Mouse (Mus musculus) ES-E14 (cell line): ENCODE data around the gene Tmem190. TPM values are rescaled to one million over a fixed set of nuclear protein-coding genes. Genes with fewer than 3 reads are reported as not detected.

Experiments used
- DNase-seq: peaks from one replicate; pipeline ENCODE4 v3.0.0-alpha.2; 2013; ENCODE audit warnings: low read depth, low spot score
- H3K27ac ChIP-seq: 2 replicates; pipeline ENCODE4 v1.5.1; 2012; ENCODE audit warnings: low read depth, mild to moderate bottlenecking, low read length, moderate library complexity, mixed read lengths; ENCODE audit not compliant: poor library complexity, insufficient read depth, severe bottlenecking
- H3K36me3 ChIP-seq: 2 replicates; pipeline ENCODE4 v1.6.1; 2012; ENCODE audit warnings: mild to moderate bottlenecking, low read length, moderate library complexity, mixed read lengths; ENCODE audit not compliant: control insufficient read depth, poor library complexity, insufficient read depth, severe bottlenecking
- H3K4me1 ChIP-seq, 2 experiments: fragments of 150-350 bp in 1 of 2; sonication (generic) in 1 of 2; 2 replicates each; pipeline ENCODE4 v1.6.1; 2012; ENCODE audit warnings: low read length in 2 of 2, mild to moderate bottlenecking in 1 of 2, mixed read lengths in 1 of 2; ENCODE audit not compliant: control insufficient read depth in 2 of 2, insufficient read depth in 2 of 2, poor library complexity in 1 of 2
- H3K4me3 ChIP-seq, 2 experiments: fragments of 150-350 bp in 1 of 2; sonication (generic) in 1 of 2; 2 replicates each; pipeline ENCODE4 v1.5.1; 2012; ENCODE audit warnings: low read length in 2 of 2, low read depth in 1 of 2, mild to moderate bottlenecking in 1 of 2, mixed read lengths in 1 of 2; ENCODE audit not compliant: insufficient read depth in 1 of 2, poor library complexity in 1 of 2, severe bottlenecking in 1 of 2
- H3K9ac ChIP-seq: 2 replicates; pipeline ENCODE4 v1.6.1; 2012; ENCODE audit warnings: low read depth, mild to moderate bottlenecking, low read length, mixed read lengths; ENCODE audit not compliant: poor library complexity, insufficient read depth, severe bottlenecking
- H3K9me3 ChIP-seq: fragments of 150-350 bp; sonication (generic); 2 replicates; pipeline ENCODE4 v1.6.1; 2012; ENCODE audit warnings: low read depth, mild to moderate bottlenecking, low read length; ENCODE audit not compliant: control insufficient read depth, insufficient read depth
- CHD2 ChIP-seq: IDR thresholded peaks from 2 replicates; pipeline ENCODE4 v1.6.1; 2014; ENCODE audit warnings: mild to moderate bottlenecking, low read depth, low read length, inconsistent platforms
- HCFC1 ChIP-seq: IDR thresholded peaks from 2 replicates; pipeline ENCODE4 v1.6.1; 2012; ENCODE audit warnings: low read length, inconsistent platforms, borderline replicate concordance; ENCODE audit not compliant: insufficient read depth
- MAFK ChIP-seq: IDR thresholded peaks from 2 replicates; pipeline ENCODE4 v1.6.1; 2014; ENCODE audit warnings: mild to moderate bottlenecking, low read depth, low read length, inconsistent platforms; ENCODE audit not compliant: insufficient read depth
- ZC3H11A ChIP-seq: IDR thresholded peaks from 2 replicates; pipeline ENCODE4 v1.6.1; 2012; ENCODE audit warnings: low read depth, mild to moderate bottlenecking, inconsistent platforms, low read length, borderline replicate concordance
- ZNF384 ChIP-seq: IDR thresholded peaks from 2 replicates; pipeline ENCODE4 v1.6.1; 2012; ENCODE audit warnings: low read depth, low read length, inconsistent platforms
- in situ Hi-C, 2 experiments: fragments of 600-800 bp; cut with MboI; formaldehyde crosslinking; loops; one replicate each; pipeline ENCODE4 v1.15.1; 2025; ENCODE audit warnings: low sequenced_read_pairs in 2 of 2, inconsistent platforms in 1 of 2; ENCODE audit not compliant: unreplicated experiment in 2 of 2
- total RNA-seq: library from RNA; depleted of rRNA; stranded (reverse); fragments of 300-350 nt; gene quantifications from 2 replicates; pipeline ENCODE4 v1.2.3, GENCODE M21; 2012; rRNA removed

Gene Tmem190
- not detected in 2 replicates for total RNA-seq

- no peaks in the 10 kb centered on the region for H3K9me3 ChIP-seq
- H3K9ac ChIP-seq: no peak within 1 kb of the TSS
- peaks cover 2 to 6% of the 10 kb centered on the region in 2 experiments; a peak in 2 of 4 replicates for H3K4me1 ChIP-seq
- H3K27ac ChIP-seq: no peak within 1 kb of the TSS
- in situ Hi-C loops: no loop called here
- no peak within 1 kb of the TSS for H3K4me3 ChIP-seq
- TF ChIP-seq CHD2: no peak
- no peak for TF ChIP-seq MAFK
- no peak for TF ChIP-seq HCFC1
- no peak for TF ChIP-seq ZNF384
- no peak for TF ChIP-seq ZC3H11A
- peaks cover 10% of the 10 kb centered on the region; the same call in 1 of the 2 replicates for H3K36me3 ChIP-seq
- DNase-seq: no peak
Measured at GRCm38 (mm10) chr7:4782759-4783158, at the start of gene Tmem190, which contains the start of gene Il11. TSS of gene Tmem190 (plus strand) at chr7:4782937. TSS of gene Il11 (minus strand) at chr7:4782859.

GRCm38 (mm10) chr7:4732968-4733392 lies 49.8 kb upstream of the Tmem190 start:
- no peak for DNase-seq
- H3K27ac ChIP-seq: no peak overlapping the region
- no peaks in the 10 kb centered on the region for H3K9me3 ChIP-seq
- H3K4me3 ChIP-seq: no peak overlapping the region
- H3K4me1 ChIP-seq: no peaks in the 10 kb centered on the region
- no peaks in the 10 kb centered on the region for H3K36me3 ChIP-seq
- H3K9ac ChIP-seq: no peak overlapping the region
- in situ Hi-C loops: no loop called here
- no peak for TF ChIP-seq HCFC1
- TF ChIP-seq ZNF384: no peak
- TF ChIP-seq MAFK: no peak
- TF ChIP-seq CHD2: no peak
- TF ChIP-seq ZC3H11A: no peak

GRCm38 (mm10) chr7:4739041-4739543 lies 43.6 kb upstream of the Tmem190 start:
- in situ Hi-C loops: no loop called here
- Histone ChIP-seq H3K27ac (no peak overlapping the region), H3K9me3 (no peaks in the 10 kb centered on the region), H3K4me1 (peaks cover 0 to 11% of the 10 kb centered on the region in 2 experiments; a peak in 1 of 4 replicates), H3K9ac (no peak overlapping the region), H3K36me3 (peaks cover 19% of the 10 kb centered on the region), H3K4me3 (peak overlapping the region; percentile 39)
- DNase-seq: no peak
- no peak for TF ChIP-seq HCFC1
- TF ChIP-seq ZNF384: no peak
- TF ChIP-seq ZC3H11A: no peak
- no peak for TF ChIP-seq MAFK
- TF ChIP-seq CHD2: no peak

- peak within 1 kb of the TSS; percentile 90 to 95 for H3K4me3 ChIP-seq
- peak within 1 kb of the TSS; percentile 94 for H3K9ac ChIP-seq
- H3K4me1 ChIP-seq: peaks cover 0 to 11% of the 10 kb centered on the region in 2 experiments; a peak in 1 of 4 replicates
- H3K36me3 ChIP-seq: peaks cover 25% of the 10 kb centered on the region
- H3K9me3 ChIP-seq: no peaks in the 10 kb centered on the region
- TF ChIP-seq CHD2 (peak; percentile 97), MAFK (no peak), ZC3H11A (no peak)
- H3K27ac ChIP-seq: peak within 1 kb of the TSS; percentile 63
- DNase-seq: peak; percentile 99
- in situ Hi-C loops: no loop called here
Measured at GRCm38 (mm10) chr7:4739544-4740275, 43.0 kb upstream of the Tmem190 start, which contains the start of gene Kmt5c. TSS of gene Kmt5c (plus strand) at chr7:4740115.
